Mouse (Mus musculus) limb, embryonic 14.5 days (tissue): ENCODE measurements around the gene Them5. TPM values are rescaled to one million over a fixed set of nuclear protein-coding genes. Genes with fewer than 3 reads are reported as not detected.

Experiments used
- ATAC-seq: fragments of 200-750 bp; cut with Nextera tagmentation; 2 replicates; pipeline ENCODE4 v1.8.0; 2017; ENCODE audit warnings: low read depth, moderate number of reproducible peaks, moderate TSS enrichment; ENCODE audit not compliant: low FRiP score
- DNase-seq: peaks from one replicate; pipeline ENCODE4 v3.0.0-alpha.2; 2015; ENCODE audit warnings: low spot score
- H3K27ac ChIP-seq: fragments of 300-500 bp; sonication (generic); replicated peaks from 2 replicates; pipeline ENCODE4 v1.5.1; 2014; ENCODE audit warnings: low read depth, mild to moderate bottlenecking, low read length, moderate library complexity, mixed read lengths
- H3K27me3 ChIP-seq: fragments of 300-500 bp; sonication (generic); 2 replicates; pipeline ENCODE4 v1.6.1; 2014; ENCODE audit warnings: low read length, mixed read lengths; ENCODE audit not compliant: control insufficient read depth, insufficient read depth
- H3K36me3 ChIP-seq: fragments of 300-500 bp; sonication (generic); 2 replicates; pipeline ENCODE4 v1.6.1; 2014; ENCODE audit warnings: mild to moderate bottlenecking, low read length, moderate library complexity, mixed read lengths; ENCODE audit not compliant: control insufficient read depth, insufficient read depth
- H3K4me1 ChIP-seq: fragments of 300-500 bp; sonication (generic); 2 replicates; pipeline ENCODE4 v1.6.1; 2014; ENCODE audit warnings: antibody characterized with exemption, low read length, mixed read lengths; ENCODE audit not compliant: control insufficient read depth, insufficient read depth
- H3K4me2 ChIP-seq: fragments of 300-500 bp; sonication (generic); replicated peaks from 2 replicates; pipeline ENCODE4 v1.6.1; 2014; ENCODE audit warnings: low read depth, mild to moderate bottlenecking, low read length, moderate library complexity; ENCODE audit not compliant: severe bottlenecking
- H3K4me3 ChIP-seq: fragments of 300-500 bp; sonication (generic); replicated peaks from 2 replicates; pipeline ENCODE4 v1.5.1; 2014; ENCODE audit warnings: low read length
- H3K9ac ChIP-seq: fragments of 300-500 bp; sonication (generic); 2 replicates; pipeline ENCODE4 v1.6.1; 2014; ENCODE audit warnings: mild to moderate bottlenecking, low read depth, low read length, moderate library complexity; ENCODE audit not compliant: severe bottlenecking
- H3K9me3 ChIP-seq: fragments of 300-500 bp; sonication (generic); 2 replicates; pipeline ENCODE4 v1.6.1; 2016; ENCODE audit warnings: low read length; ENCODE audit not compliant: control insufficient read depth
- POLR2A ChIP-seq: fragments of 200-500 bp; IDR thresholded peaks from 2 replicates; pipeline ENCODE4 v1.8.0; 2012; ENCODE audit warnings: inconsistent platforms, mild to moderate bottlenecking, moderate library complexity, borderline replicate concordance; ENCODE audit not compliant: insufficient read depth, insufficient read length; ENCODE audit errors: extremely low read depth
- WGBS: fragments of 180-500 bp; shearing (Covaris S2); extraction: QIAGEN DNeasy Blood & Tissue Kit; methylation state at CpG from one replicate; pipeline ENCODE4 v1.1.7; 2014; 5-methylcytosine and 5-hydroxymethylcytosine counted together
- polyA plus RNA-seq, 2 experiments: library from polyadenylated mRNA; depleted of rRNA in 1 of 2; stranded (reverse) in 1 of 2; unstranded in 1 of 2; fragments of >200 nt; fragmentation: Nextera tagmentation in 1 of 2; extraction: Ambion mirVana in 1 of 2; gene quantifications; 2 replicates each; pipeline versions ENCODE4 v1.2.1 to v1.2.3; 2012 to 2014

Gene Them5
- polyA plus RNA-seq, 2 experiments = 17.8 to 73.5 TPM

GRCm38 (mm10) chr3:94391001-94391400, 49.1 kb downstream of the Them5 start:
- ATAC-seq (no peak), DNase-seq (no peak)
- Histone ChIP-seq H3K36me3 (no peaks in the 10 kb centered on the region), H3K4me2 (no peak overlapping the region), H3K4me3 (no peak overlapping the region), H3K27ac (no peak overlapping the region), H3K9ac (no peak overlapping the region), H3K9me3 (no peaks in the 10 kb centered on the region), H3K4me1 (no peaks in the 10 kb centered on the region), H3K27me3 (no peaks in the 10 kb centered on the region)
- WGBS = 79% methylated on average over 5 of the region's 5 CpGs
- TF ChIP-seq POLR2A = no peak

DNA sequence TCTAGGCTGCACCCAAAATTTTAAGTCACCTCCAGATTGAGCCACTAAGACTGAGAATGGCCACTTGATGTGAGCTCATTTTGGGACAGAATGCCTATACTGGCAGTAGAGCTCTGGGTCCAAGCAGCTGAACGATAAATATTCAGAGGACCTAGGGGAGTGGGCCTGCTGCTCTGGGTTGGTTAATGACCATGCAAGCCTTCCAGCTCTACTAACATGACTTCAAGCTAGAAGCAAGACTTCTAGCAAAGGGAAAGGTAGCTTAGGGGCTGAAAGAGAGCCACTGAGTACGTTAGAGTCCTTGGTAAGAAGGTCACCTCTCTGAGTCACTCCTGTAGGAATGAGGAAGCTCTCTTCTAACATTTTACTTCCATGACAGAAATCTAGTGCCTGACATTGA, 50.2 kb downstream of the Them5 start:
- no peak overlapping the region for H3K27ac ChIP-seq
- no peak for TF ChIP-seq POLR2A
- H3K9me3 ChIP-seq = no peaks in the 10 kb centered on the region
- H3K4me2 ChIP-seq = no peak overlapping the region
- ATAC-seq (no peak), DNase-seq (no peak)
- H3K36me3 ChIP-seq = no peaks in the 10 kb centered on the region
- no peaks in the 10 kb centered on the region for H3K4me1 ChIP-seq
- no peak overlapping the region for H3K9ac ChIP-seq
- H3K4me3 ChIP-seq = no peak overlapping the region
- whole genome bisulfite sequencing = 78% methylated on average over 2 of the region's 2 CpGs
- no peaks in the 10 kb centered on the region for H3K27me3 ChIP-seq

GRCm38 (mm10) chr3:94393049-94393448, 51.1 kb downstream of the Them5 start:
- ATAC-seq (peak; percentile 75), DNase-seq (peak; percentile 67)
- Histone ChIP-seq H3K27ac (no peak overlapping the region), H3K9me3 (no peaks in the 10 kb centered on the region), H3K4me2 (no peak overlapping the region), H3K4me1 (no peaks in the 10 kb centered on the region), H3K4me3 (no peak overlapping the region), H3K36me3 (no peaks in the 10 kb centered on the region), H3K9ac (no peak overlapping the region), H3K27me3 (peaks cover 7% of the 10 kb centered on the region; the same call in 1 of the 2 replicates)
- 31% methylated on average over 4 of the region's 4 CpGs for WGBS
- no peak for TF ChIP-seq POLR2A

DNA sequence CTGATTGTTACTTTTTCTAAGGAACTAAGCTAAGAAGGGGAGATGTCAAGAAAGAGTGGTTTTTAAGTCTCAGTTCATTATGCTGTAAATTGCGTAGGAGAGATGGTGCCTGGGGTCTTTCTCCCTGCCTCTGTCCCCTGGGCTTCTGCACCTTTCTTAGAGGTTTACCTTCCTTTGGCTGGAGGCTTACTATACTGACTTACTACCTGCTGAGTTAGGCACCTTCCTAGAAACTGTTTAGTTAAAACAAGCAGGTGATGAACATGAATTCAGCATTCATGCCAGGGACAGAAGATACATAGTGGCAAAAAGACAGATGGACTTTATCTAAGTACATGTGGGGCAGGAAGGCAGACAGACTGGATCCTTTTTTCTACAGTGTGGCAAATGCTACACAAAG, 54.4 kb downstream of the Them5 start:
- H3K9me3 ChIP-seq = no peaks in the 10 kb centered on the region
- no peak overlapping the region for H3K27ac ChIP-seq
- H3K9ac ChIP-seq = no peak overlapping the region
- no peak for TF ChIP-seq POLR2A
- H3K4me2 ChIP-seq = no peak overlapping the region
- no peak overlapping the region for H3K4me3 ChIP-seq
- WGBS = 52% methylated on average over 1 of the region's 1 CpGs
- no peaks in the 10 kb centered on the region for H3K4me1 ChIP-seq
- ATAC-seq (no peak), DNase-seq (no peak)
- peaks cover 33% of the 10 kb centered on the region for H3K27me3 ChIP-seq
- no peaks in the 10 kb centered on the region for H3K36me3 ChIP-seq

DNA sequence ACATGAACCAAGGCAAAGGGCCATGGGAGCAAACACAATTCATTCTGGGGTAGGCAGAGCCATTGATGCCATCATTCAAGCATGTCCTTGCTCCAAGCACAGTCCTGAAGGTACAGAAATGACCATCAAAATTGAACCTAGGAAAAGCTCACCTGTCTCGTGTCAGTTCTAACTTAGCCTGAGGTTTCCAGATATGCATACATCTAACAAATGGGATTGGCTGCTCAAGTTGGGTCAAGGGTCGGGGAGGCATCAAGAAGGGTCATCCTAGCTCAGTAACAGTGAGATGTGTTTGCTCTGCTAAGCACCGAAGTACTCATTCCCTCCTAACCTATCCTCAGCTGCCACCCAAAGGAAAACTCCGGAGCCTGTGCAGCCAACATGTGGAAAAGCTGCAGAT, 55.0 kb downstream of the Them5 start:
- H3K9me3 ChIP-seq = no peaks in the 10 kb centered on the region
- no peaks in the 10 kb centered on the region for H3K4me1 ChIP-seq
- no peak overlapping the region for H3K4me3 ChIP-seq
- DNase-seq (no peak), ATAC-seq (no peak)
- H3K4me2 ChIP-seq = no peak overlapping the region
- no peak overlapping the region for H3K9ac ChIP-seq
- no peaks in the 10 kb centered on the region for H3K36me3 ChIP-seq
- H3K27me3 ChIP-seq = peaks cover 38% of the 10 kb centered on the region
- WGBS = 71% methylated on average over 4 of the region's 4 CpGs
- TF ChIP-seq POLR2A = no peak
- no peak overlapping the region for H3K27ac ChIP-seq

Other genes starting within 250 kb of the Them5 start
- gene Gm10696, start 163.9 kb upstream of the Them5 start, polyA plus RNA-seq (2012; rRNA removed) = not detected in 2 replicates
- not detected in 2 replicates for gene Gm10696, start 163.9 kb upstream of the Them5 start, polyA plus RNA-seq (2014; fragmentation: Nextera tagmentation; extraction: Ambion mirVana)
- gene Gm5286, start 145.4 kb upstream of the Them5 start, polyA plus RNA-seq (2012; rRNA removed) = not detected in 2 replicates
- gene Gm5286, start 145.4 kb upstream of the Them5 start, polyA plus RNA-seq (2014; fragmentation: Nextera tagmentation; extraction: Ambion mirVana) = not detected in 2 replicates
- not detected in 2 replicates for gene Gm4778, start 78.1 kb upstream of the Them5 start, polyA plus RNA-seq (2012; rRNA removed)
- not detected in 2 replicates for gene Gm4778, start 78.1 kb upstream of the Them5 start, polyA plus RNA-seq (2014; fragmentation: Nextera tagmentation; extraction: Ambion mirVana)
- 4.5 and 5.6 TPM in 2 replicates for gene Them4, start 32.0 kb upstream of the Them5 start, polyA plus RNA-seq (2012; rRNA removed)
- gene Them4, start 32.0 kb upstream of the Them5 start, polyA plus RNA-seq (2014; fragmentation: Nextera tagmentation; extraction: Ambion mirVana) = 11.8 and 13.1 TPM in 2 replicates
- 1.3 and 2.2 TPM in 2 replicates for gene C2cd4d, start 20.3 kb downstream of the Them5 start, polyA plus RNA-seq (2012; rRNA removed)
- gene C2cd4d, start 20.3 kb downstream of the Them5 start, polyA plus RNA-seq (2014; fragmentation: Nextera tagmentation; extraction: Ambion mirVana) = 4.4 and 5.0 TPM in 2 replicates
- gene Rorc, start 30.7 kb downstream of the Them5 start, polyA plus RNA-seq (2012; rRNA removed) = 2.3 and 3.0 TPM in 2 replicates
- gene Rorc, start 30.7 kb downstream of the Them5 start, polyA plus RNA-seq (2014; fragmentation: Nextera tagmentation; extraction: Ambion mirVana) = 2.2 and 2.3 TPM in 2 replicates
- 0.06 and 0.08 TPM in 2 replicates for gene Lingo4, start 56.4 kb downstream of the Them5 start, polyA plus RNA-seq (2012; rRNA removed)
- gene Lingo4, start 56.4 kb downstream of the Them5 start, polyA plus RNA-seq (2014; fragmentation: Nextera tagmentation; extraction: Ambion mirVana) = not detected in 2 replicates
- 1.5 and 2.8 TPM in 2 replicates for gene Tdrkh, start 71.2 kb downstream of the Them5 start, polyA plus RNA-seq (2012; rRNA removed)
- 7.4 and 8.3 TPM in 2 replicates for gene Tdrkh, start 71.2 kb downstream of the Them5 start, polyA plus RNA-seq (2014; fragmentation: Nextera tagmentation; extraction: Ambion mirVana)
- gene Mrpl9, start 101.2 kb downstream of the Them5 start, polyA plus RNA-seq (2012; rRNA removed) = 51.7 and 55.9 TPM in 2 replicates
- gene Mrpl9, start 101.2 kb downstream of the Them5 start, polyA plus RNA-seq (2014; fragmentation: Nextera tagmentation; extraction: Ambion mirVana) = 52.8 and 63.4 TPM in 2 replicates
- 0.30 and 0.31 TPM in 2 replicates for gene Oaz3, start 101.8 kb downstream of the Them5 start, polyA plus RNA-seq (2012; rRNA removed)
- gene Oaz3, start 101.8 kb downstream of the Them5 start, polyA plus RNA-seq (2014; fragmentation: Nextera tagmentation; extraction: Ambion mirVana) = 0.26 TPM in 1 of 2 replicates, not detected in the other
- 1.7 and 2.4 TPM in 2 replicates for gene Celf3, start 136.2 kb downstream of the Them5 start, polyA plus RNA-seq (2012; rRNA removed)
- gene Celf3, start 136.2 kb downstream of the Them5 start, polyA plus RNA-seq (2014; fragmentation: Nextera tagmentation; extraction: Ambion mirVana) = 0.25 and 0.90 TPM in 2 replicates
- 1.4 and 2.1 TPM in 2 replicates for gene Riiad1, start 138.2 kb downstream of the Them5 start, polyA plus RNA-seq (2012; rRNA removed)
- gene Riiad1, start 138.2 kb downstream of the Them5 start, polyA plus RNA-seq (2014; fragmentation: Nextera tagmentation; extraction: Ambion mirVana) = 3.6 and 3.8 TPM in 2 replicates
- 22.5 and 24.3 TPM in 2 replicates for gene Snx27, start 240.6 kb downstream of the Them5 start, polyA plus RNA-seq (2012; rRNA removed)
- gene Snx27, start 240.6 kb downstream of the Them5 start, polyA plus RNA-seq (2014; fragmentation: Nextera tagmentation; extraction: Ambion mirVana) = 37.2 and 43.0 TPM in 2 replicates